Mouse (Mus musculus): ENCODE results near the gene Syn2. TPM values are rescaled to one million over a fixed set of nuclear protein-coding genes. Genes with fewer than 3 reads are reported as not detected.
A peak's percentile ranks its signal among the peaks of the same experiment; 100 is the strongest.

The Syn2 gene
- polyA plus RNA-seq, 1 experiment from 2014 or later = 59.3 TPM

DNA sequence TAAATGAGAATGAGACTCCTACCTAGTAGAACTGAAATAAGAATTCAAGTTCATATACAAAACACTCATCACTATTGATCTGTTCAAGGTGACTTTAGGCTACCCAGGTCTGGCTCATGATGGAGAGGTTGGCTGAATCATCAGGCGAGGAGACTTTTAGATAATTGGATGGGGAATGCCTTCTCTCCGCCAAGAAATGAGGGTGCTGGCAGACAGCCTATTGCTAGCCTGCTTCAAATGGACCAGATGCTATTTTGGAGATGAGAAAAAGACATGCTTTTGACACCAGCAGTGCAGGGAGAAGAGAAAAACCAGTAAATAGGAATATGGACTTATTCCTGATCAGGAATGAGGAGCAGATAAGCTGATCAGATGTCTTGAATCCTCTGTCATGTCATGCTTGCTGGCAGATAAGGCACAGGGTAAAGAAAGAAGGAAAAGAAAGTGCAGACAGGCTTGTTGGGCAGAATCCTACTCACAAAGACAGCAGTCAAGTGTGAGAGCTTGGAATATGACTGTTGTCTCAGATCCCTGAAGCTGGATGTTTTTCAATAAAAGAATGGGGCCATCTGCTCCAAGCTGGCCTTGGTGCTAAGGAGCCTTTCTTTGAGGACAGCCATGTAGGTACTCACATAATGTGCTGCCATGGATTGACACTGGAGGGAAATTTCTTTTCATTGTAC is 9.9 kb upstream of the Syn2 start:
- H3K27me3 ChIP-seq (ENCODE audit: control insufficient read depth, insufficient read depth, low read depth, low read length) = no peaks in the 10 kb centered on the region
- 66% methylated on average over 2 of the region's 2 CpGs for WGBS

DNA sequence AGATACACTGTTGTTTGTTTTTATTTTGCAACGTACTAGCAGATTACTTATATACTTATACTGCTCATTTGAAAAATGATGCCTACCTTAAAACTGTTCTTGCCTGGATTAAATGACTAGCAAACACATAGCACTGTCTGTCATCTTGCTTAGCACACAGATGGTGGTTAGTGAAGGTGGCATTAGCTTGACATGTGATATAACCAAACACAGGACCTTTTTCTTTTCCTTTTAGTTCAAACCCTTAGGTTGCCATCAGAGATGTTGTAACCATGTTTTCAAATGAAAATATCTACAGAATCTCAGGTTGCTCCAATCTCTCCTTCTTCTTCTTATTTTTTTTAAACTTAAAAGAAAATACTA is 9.4 kb upstream of the Syn2 start:
- no peak overlapping the region for H3K9ac ChIP-seq (ENCODE audit: low read depth, low read length)
- no peak overlapping the region for H3K4me2 ChIP-seq (ENCODE audit: low read length)
- no peaks in the 10 kb centered on the region for H3K9me3 ChIP-seq (replicated peaks; ENCODE audit: control insufficient read depth, low read length, poor library complexity, severe bottlenecking)
- H3K36me3 ChIP-seq (ENCODE audit: control insufficient read depth, insufficient read depth, low read length) = no peaks in the 10 kb centered on the region
- WGBS = 80% methylated on average over 1 of the region's 1 CpGs
- H3K27me3 ChIP-seq (ENCODE audit: control insufficient read depth, insufficient read depth, low read depth, low read length) = no peaks in the 10 kb centered on the region
- no peak overlapping the region for H3K4me3 ChIP-seq (ENCODE audit: low read depth, low read length)
- H3K27ac ChIP-seq (ENCODE audit: low read length) = peak overlapping the region; percentile 66
- peaks cover 38% of the 10 kb centered on the region for H3K4me1 ChIP-seq (ENCODE audit: control insufficient read depth, insufficient read depth, low read length)
- ATAC-seq = no peak

More for the DNA sequence above, 9.9 kb upstream of the Syn2 start:
- Histone ChIP-seq H3K9me3 (replicated peaks; ENCODE audit: control insufficient read depth, low read length, poor library complexity, severe bottlenecking) (no peaks in the 10 kb centered on the region), H3K27ac (ENCODE audit: low read length) (peak overlapping the region; percentile 66), H3K4me1 (ENCODE audit: control insufficient read depth, insufficient read depth, low read length) (peaks cover 38% of the 10 kb centered on the region), H3K9ac (ENCODE audit: low read depth, low read length) (no peak overlapping the region), H3K36me3 (ENCODE audit: control insufficient read depth, insufficient read depth, low read length) (no peaks in the 10 kb centered on the region), H3K4me2 (ENCODE audit: low read length) (no peak overlapping the region), H3K4me3 (ENCODE audit: low read depth, low read length) (no peak overlapping the region)
- no peak for ATAC-seq

DNA sequence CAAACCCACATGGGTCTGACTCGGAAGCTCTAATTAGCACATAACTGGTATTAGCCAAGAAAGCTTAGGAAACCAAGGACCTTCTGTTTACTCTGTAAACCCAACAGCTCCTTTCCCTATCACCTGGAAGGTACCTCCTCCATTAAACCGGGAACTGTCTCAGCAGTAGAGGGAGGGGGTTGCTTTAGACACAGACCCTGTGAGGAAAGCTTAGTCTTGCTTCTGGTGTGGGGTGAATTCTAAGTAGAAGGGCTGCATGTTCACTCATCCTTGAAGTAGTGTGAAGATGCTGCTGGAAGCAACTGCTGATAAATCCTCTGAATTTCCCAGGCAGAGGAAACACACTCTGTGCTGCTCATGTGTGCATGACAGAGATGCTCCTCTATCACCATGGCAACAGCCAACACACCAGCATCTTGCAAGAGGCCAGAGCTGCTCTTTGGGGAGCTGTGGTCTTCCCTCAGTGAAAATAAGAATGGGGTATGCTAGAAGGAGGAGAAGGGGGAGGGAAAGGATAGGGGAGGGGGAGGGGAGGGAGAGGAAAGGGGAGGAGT is 8.4 kb upstream of the Syn2 start:
- 18% methylated on average over 2 of the region's 2 CpGs for WGBS
- Histone ChIP-seq H3K9ac (ENCODE audit: low read depth, low read length) (peak overlapping the region; percentile 47; the same call in 1 of the 2 replicates), H3K9me3 (replicated peaks; ENCODE audit: control insufficient read depth, low read length, poor library complexity, severe bottlenecking) (no peaks in the 10 kb centered on the region), H3K4me3 (ENCODE audit: low read depth, low read length) (no peak overlapping the region), H3K27ac (ENCODE audit: low read length) (peak overlapping the region; percentile 92), H3K36me3 (ENCODE audit: control insufficient read depth, insufficient read depth, low read length) (no peaks in the 10 kb centered on the region), H3K4me1 (ENCODE audit: control insufficient read depth, insufficient read depth, low read length) (peaks cover 38% of the 10 kb centered on the region), H3K27me3 (ENCODE audit: control insufficient read depth, insufficient read depth, low read depth, low read length) (no peaks in the 10 kb centered on the region), H3K4me2 (ENCODE audit: low read length) (peak overlapping the region; percentile 38)
- peak; percentile 95 for ATAC-seq

DNA sequence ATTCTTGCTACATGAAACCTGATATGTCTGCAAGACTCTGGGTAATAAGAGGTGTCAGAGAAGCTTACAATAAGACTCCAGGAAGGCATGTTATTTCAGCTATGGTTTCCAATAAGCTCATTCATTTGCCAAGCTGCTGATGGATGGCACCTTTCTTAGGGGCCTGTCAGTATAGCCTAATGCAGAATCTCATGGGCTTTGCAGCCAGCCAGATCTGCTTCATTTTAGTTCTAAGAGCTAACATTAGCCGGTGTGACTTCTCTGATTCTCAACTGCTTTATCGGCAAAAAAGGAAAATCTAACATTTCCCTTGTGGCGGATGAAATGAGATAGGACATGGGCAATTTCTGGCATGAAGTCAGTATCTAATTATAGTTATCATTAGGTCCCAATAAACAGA is 7.9 kb upstream of the Syn2 start:
- peak overlapping the region; percentile 92 for H3K27ac ChIP-seq (ENCODE audit: low read length)
- peaks cover 38% of the 10 kb centered on the region for H3K4me1 ChIP-seq (ENCODE audit: control insufficient read depth, insufficient read depth, low read length)
- WGBS = 44% methylated on average over 3 of the region's 3 CpGs
- no peak overlapping the region for H3K4me3 ChIP-seq (ENCODE audit: low read depth, low read length)
- peak; percentile 27 for ATAC-seq
- no peaks in the 10 kb centered on the region for H3K36me3 ChIP-seq (ENCODE audit: control insufficient read depth, insufficient read depth, low read length)
- H3K27me3 ChIP-seq (ENCODE audit: control insufficient read depth, insufficient read depth, low read depth, low read length) = no peaks in the 10 kb centered on the region
- H3K9me3 ChIP-seq (replicated peaks; ENCODE audit: control insufficient read depth, low read length, poor library complexity, severe bottlenecking) = no peaks in the 10 kb centered on the region
- H3K9ac ChIP-seq (ENCODE audit: low read depth, low read length) = peak overlapping the region; percentile 47; the same call in 1 of the 2 replicates
- H3K4me2 ChIP-seq (ENCODE audit: low read length) = peak overlapping the region; percentile 38; the same call in 1 of the 2 replicates

DNA sequence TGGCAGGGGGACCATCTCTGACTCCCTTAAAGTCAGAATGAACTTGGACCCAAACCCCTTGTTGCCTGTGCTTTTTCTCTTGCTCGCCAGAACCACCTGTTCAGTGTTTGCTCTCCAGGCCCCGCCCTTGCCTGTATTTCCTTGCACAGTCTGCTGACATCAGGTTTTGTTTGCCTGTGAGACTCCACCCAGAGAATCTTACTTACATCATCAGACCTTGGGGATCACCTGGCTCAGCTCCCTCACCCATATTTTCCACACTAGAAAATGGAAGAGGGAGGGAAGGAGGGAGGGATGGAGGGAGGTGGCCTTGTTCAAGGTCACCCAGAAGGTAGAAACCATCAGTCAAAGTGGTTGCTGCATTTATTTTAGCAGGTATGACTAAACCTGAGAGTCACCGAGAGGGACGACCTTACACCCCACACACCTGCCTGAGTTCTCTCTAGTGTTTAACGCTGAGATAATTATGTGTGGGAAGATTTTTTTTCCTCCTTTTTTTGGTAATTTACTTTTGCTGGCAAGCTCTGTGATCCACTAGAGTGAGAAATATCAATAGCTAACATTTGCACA is 7.4 kb upstream of the Syn2 start:
- 78% methylated on average over 5 of the region's 5 CpGs for WGBS
- no peak for ATAC-seq
- H3K4me2 ChIP-seq (ENCODE audit: low read length) = no peak overlapping the region
- H3K4me1 ChIP-seq (ENCODE audit: control insufficient read depth, insufficient read depth, low read length) = peaks cover 38% of the 10 kb centered on the region
- peak overlapping the region; percentile 92 for H3K27ac ChIP-seq (ENCODE audit: low read length)
- no peaks in the 10 kb centered on the region for H3K27me3 ChIP-seq (ENCODE audit: control insufficient read depth, insufficient read depth, low read depth, low read length)
- H3K9me3 ChIP-seq (replicated peaks; ENCODE audit: control insufficient read depth, low read length, poor library complexity, severe bottlenecking) = no peaks in the 10 kb centered on the region
- H3K36me3 ChIP-seq (ENCODE audit: control insufficient read depth, insufficient read depth, low read length) = no peaks in the 10 kb centered on the region
- H3K9ac ChIP-seq (ENCODE audit: low read depth, low read length) = no peak overlapping the region
- no peak overlapping the region for H3K4me3 ChIP-seq (ENCODE audit: low read depth, low read length)

DNA sequence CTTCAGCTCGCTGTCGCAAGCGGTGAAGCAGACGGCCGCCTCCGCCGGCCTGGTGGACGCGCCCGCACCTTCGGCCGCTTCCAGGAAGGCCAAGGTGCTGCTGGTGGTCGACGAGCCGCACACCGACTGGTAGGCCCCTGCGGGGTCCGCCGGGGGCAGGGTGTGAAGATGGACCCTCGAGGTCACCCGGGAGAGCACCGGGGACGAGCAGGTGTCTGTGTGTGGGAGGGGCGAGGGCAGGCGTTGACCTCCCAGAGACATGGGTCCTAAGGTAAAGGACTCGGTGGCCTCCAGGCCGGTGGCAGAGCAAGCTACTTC is 589 bp downstream of the Syn2 start:
- ATAC-seq = peak; percentile 59
- WGBS = 0% methylated on average over 27 of the region's 27 CpGs
- H3K4me3 ChIP-seq (ENCODE audit: low read depth, low read length) = peak overlapping the region; percentile 69
- peak overlapping the region; percentile 82 for H3K9ac ChIP-seq (ENCODE audit: low read depth, low read length)
- H3K9me3 ChIP-seq (replicated peaks; ENCODE audit: control insufficient read depth, low read length, poor library complexity, severe bottlenecking) = no peaks in the 10 kb centered on the region
- peaks cover 12% of the 10 kb centered on the region for H3K4me1 ChIP-seq (ENCODE audit: control insufficient read depth, insufficient read depth, low read length)
- H3K4me2 ChIP-seq (ENCODE audit: low read length) = peak overlapping the region; percentile 75
- peak overlapping the region; percentile 55 for H3K27ac ChIP-seq (ENCODE audit: low read length)
- H3K36me3 ChIP-seq (ENCODE audit: control insufficient read depth, insufficient read depth, low read length) = no peaks in the 10 kb centered on the region
- H3K27me3 ChIP-seq (ENCODE audit: control insufficient read depth, insufficient read depth, low read depth, low read length) = no peaks in the 10 kb centered on the region

DNA sequence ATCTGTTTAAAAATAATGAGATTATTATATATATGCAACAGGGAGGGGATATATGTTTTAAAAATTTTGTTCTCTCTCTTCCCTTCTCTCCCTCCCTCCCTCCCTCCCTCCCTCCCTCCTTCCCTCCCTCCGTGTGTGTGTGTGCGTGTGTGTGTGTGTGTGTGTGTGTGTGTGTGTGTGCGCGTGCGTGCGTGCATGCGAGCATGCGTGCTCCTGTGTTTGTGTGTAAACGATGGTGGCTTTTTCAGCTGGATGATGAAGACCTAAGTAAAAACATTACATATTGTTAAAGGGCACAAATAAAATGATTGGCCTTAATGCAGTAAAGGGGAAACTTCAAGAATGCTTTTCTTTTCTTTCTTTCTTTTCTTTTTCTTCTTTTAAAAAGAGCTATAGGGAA is 1.5 kb downstream of the Syn2 start:
- Histone ChIP-seq H3K4me2 (ENCODE audit: low read length) (peak overlapping the region; percentile 75), H3K27ac (ENCODE audit: low read length) (no peak overlapping the region), H3K4me3 (ENCODE audit: low read depth, low read length) (peak overlapping the region; percentile 14), H3K9me3 (replicated peaks; ENCODE audit: control insufficient read depth, low read length, poor library complexity, severe bottlenecking) (no peaks in the 10 kb centered on the region), H3K36me3 (ENCODE audit: control insufficient read depth, insufficient read depth, low read length) (no peaks in the 10 kb centered on the region), H3K4me1 (ENCODE audit: control insufficient read depth, insufficient read depth, low read length) (peaks cover 12% of the 10 kb centered on the region), H3K9ac (ENCODE audit: low read depth, low read length) (no peak overlapping the region), H3K27me3 (ENCODE audit: control insufficient read depth, insufficient read depth, low read depth, low read length) (no peaks in the 10 kb centered on the region)
- WGBS = 86% methylated on average over 7 of the region's 9 CpGs
- ATAC-seq = no peak

DNA sequence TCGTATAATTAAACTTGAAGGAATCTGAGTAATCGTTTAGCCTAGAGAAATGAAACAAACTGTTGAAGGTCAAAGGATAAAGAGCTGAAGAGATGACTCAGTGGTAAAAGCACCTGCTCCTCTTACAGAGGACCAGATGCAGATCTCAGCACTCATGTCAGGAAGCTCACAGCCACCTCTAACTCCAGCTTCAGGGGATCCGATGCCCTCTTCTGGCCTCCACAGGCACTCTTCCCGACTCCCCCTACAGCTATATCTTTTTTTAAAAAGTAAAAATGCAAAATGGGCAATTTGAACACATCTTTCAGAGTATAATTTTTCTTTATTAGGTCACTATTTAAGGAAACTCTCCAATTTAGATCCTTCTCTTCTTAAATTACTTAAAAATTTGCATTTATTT is 6.7 kb downstream of the Syn2 start:
- no peak for ATAC-seq
- H3K4me2 ChIP-seq (ENCODE audit: low read length) = no peak overlapping the region
- 63% methylated on average over 4 of the region's 4 CpGs for WGBS

DNA sequence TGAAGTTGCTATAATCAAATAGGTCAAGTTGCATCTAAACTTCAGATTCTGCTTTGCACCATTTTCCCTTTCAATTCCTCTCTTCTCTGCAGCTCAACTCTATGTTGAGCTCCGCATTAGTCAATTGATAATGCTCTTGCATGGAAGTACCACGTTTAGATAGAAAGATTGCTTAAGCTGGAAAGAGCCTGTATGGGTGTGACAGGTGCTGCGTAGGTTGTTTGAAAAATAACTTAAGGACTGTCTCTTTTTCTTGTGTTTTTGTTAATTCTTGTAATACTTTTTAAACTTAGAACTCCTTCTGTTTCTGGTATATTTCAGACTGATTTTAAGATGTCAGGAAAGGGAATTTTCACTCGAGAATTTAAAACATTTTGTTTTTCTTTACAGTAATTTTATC is 26.5 kb downstream of the Syn2 start:
- 74% methylated on average over 4 of the region's 4 CpGs for WGBS
- H3K27me3 ChIP-seq (ENCODE audit: control insufficient read depth, insufficient read depth, low read depth, low read length) = no peaks in the 10 kb centered on the region
- no peak overlapping the region for H3K9ac ChIP-seq (ENCODE audit: low read depth, low read length)
- no peak for ATAC-seq
- no peak overlapping the region for H3K27ac ChIP-seq (ENCODE audit: low read length)
- H3K36me3 ChIP-seq (ENCODE audit: control insufficient read depth, insufficient read depth, low read length) = no peaks in the 10 kb centered on the region
- 0 out of 2 replicates have a peak, but pooled peaks cover under 1% of the 10 kb centered on the region for H3K4me1 ChIP-seq (ENCODE audit: control insufficient read depth, insufficient read depth, low read length)
- no peak overlapping the region for H3K4me2 ChIP-seq (ENCODE audit: low read length)
- H3K4me3 ChIP-seq (ENCODE audit: low read depth, low read length) = no peak overlapping the region
- no peaks in the 10 kb centered on the region for H3K9me3 ChIP-seq (replicated peaks; ENCODE audit: control insufficient read depth, low read length, poor library complexity, severe bottlenecking)

More for the DNA sequence above, 6.7 kb downstream of the Syn2 start:
- Histone ChIP-seq H3K9me3 (replicated peaks; ENCODE audit: control insufficient read depth, low read length, poor library complexity, severe bottlenecking) (no peaks in the 10 kb centered on the region), H3K4me3 (ENCODE audit: low read depth, low read length) (no peak overlapping the region), H3K27me3 (ENCODE audit: control insufficient read depth, insufficient read depth, low read depth, low read length) (no peaks in the 10 kb centered on the region), H3K27ac (ENCODE audit: low read length) (no peak overlapping the region), H3K36me3 (ENCODE audit: control insufficient read depth, insufficient read depth, low read length) (no peaks in the 10 kb centered on the region), H3K4me1 (ENCODE audit: control insufficient read depth, insufficient read depth, low read length) (peaks cover 3% of the 10 kb centered on the region; the same call in 1 of the 2 replicates), H3K9ac (ENCODE audit: low read depth, low read length) (no peak overlapping the region)
